Mouse (Mus musculus): ENCODE results near the gene Arhgef16. TPM values are rescaled to one million over a fixed set of nuclear protein-coding genes. Genes with fewer than 3 reads are reported as not detected.

The Arhgef16 gene
- polyA plus RNA-seq, 1 experiment from 2014 or later, result not detected

DNA sequence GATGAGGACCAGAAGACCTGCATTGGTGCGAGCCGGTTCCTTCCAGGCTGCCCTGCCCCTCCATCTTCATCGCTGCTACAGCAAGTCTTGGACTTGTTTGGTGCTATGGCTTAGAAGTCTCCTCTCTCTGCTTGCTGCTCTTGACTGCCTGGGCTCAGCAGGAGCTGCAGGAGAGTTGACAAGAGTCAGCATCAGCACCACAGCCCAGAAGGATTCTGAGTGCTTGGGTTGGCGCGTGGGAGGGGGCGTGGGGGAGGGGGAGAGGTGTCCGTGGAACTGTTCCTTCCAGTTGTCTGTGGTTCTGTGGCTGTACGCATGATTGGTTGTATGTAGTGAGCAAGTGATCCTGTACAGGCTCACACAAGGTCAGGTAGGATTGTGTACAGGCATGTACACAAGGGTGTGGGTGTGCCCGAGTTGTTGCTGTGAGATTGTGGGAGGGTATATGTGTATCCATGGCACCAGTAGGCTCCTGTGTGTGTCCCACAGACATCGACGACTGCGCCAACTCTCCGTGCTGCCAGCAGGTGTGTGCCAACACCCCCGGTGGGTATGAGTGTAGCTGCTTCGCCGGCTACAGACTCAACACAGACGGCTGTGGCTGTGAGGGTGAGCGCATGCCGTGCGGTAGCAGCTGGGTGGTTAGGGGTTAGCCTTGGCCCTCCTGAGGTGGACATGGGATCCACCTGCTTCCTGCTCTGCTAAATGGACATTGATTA is 48.8 kb downstream of the Arhgef16 start:
- 84% methylated on average over 20 of the region's 20 CpGs for WGBS (ENCODE audit: missing documents)
- no peaks in the 10 kb centered on the region for H3K36me3 ChIP-seq (ENCODE audit: inconsistent target)
- H3K4me3 ChIP-seq (ENCODE audit: inconsistent target), result no peak overlapping the region
- H3K27ac ChIP-seq, result no peak overlapping the region
- no peaks in the 10 kb centered on the region for H3K79me2 ChIP-seq (ENCODE audit: inconsistent target)

DNA sequence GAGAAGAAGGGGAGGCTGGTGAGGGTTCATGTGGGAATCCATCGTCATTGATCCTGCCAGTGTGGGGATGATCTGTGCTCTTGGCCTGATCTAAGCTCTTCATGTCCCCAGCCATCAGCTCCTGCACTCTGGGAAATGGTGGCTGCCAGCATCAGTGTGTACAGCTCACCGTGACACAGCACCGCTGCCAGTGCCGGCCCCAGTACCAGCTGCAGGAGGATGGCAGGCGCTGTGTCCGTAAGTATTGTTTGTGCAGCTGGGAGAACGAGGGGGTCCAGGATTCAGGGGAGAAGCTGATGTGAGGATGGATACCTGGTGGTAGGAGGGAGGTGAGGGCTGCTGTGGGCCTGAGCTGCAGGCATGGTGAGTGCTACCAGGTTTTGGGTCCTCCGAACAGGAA is 52.2 kb downstream of the Arhgef16 start:
- Histone ChIP-seq H3K4me3 (ENCODE audit: inconsistent target) (no peak overlapping the region), H3K36me3 (ENCODE audit: inconsistent target) (no peaks in the 10 kb centered on the region), H3K79me2 (ENCODE audit: inconsistent target) (no peaks in the 10 kb centered on the region), H3K27ac (no peak overlapping the region)
- WGBS (ENCODE audit: missing documents), result 84% methylated on average over 7 of the region's 8 CpGs

DNA sequence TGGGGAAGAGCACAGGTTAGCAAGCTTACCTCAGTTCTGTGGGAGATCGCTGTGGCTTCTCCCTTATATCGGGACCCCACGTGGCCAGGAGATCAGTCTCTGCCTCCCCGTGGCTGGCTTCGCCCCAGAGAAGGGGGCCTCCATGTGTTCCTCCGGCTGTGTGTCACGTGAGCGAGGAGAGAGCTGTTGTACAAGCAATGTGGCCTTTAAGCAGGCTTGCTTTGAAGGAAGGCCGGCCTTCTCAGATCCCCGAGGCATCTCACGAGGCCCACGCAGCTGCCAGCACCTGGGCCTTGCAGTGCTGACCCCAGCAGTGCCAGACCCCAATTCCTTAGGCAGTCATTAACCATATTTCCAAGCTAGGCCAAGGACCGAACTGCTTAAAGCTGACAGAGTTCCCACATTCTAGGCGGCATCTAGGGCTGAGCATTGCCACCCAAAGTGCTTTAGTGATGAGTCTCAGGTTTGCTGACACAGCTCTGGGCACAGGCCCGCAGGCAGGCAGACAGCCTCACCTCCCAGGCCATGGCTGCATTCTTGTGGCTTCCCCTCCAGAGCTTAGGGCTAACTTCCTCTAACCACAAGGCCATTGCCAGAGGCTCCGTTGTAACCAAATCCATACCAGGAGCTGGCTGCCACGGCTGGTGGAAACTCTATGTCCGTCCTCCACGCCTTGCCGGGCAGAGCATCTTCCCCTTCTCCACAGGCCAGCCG is 53.2 kb downstream of the Arhgef16 start:
- no peak overlapping the region for H3K27ac ChIP-seq
- WGBS (ENCODE audit: missing documents), result 60% methylated on average over 21 of the region's 21 CpGs
- H3K79me2 ChIP-seq (ENCODE audit: inconsistent target), result no peaks in the 10 kb centered on the region
- H3K36me3 ChIP-seq (ENCODE audit: inconsistent target), result no peaks in the 10 kb centered on the region
- H3K4me3 ChIP-seq (ENCODE audit: inconsistent target), result no peak overlapping the region

DNA sequence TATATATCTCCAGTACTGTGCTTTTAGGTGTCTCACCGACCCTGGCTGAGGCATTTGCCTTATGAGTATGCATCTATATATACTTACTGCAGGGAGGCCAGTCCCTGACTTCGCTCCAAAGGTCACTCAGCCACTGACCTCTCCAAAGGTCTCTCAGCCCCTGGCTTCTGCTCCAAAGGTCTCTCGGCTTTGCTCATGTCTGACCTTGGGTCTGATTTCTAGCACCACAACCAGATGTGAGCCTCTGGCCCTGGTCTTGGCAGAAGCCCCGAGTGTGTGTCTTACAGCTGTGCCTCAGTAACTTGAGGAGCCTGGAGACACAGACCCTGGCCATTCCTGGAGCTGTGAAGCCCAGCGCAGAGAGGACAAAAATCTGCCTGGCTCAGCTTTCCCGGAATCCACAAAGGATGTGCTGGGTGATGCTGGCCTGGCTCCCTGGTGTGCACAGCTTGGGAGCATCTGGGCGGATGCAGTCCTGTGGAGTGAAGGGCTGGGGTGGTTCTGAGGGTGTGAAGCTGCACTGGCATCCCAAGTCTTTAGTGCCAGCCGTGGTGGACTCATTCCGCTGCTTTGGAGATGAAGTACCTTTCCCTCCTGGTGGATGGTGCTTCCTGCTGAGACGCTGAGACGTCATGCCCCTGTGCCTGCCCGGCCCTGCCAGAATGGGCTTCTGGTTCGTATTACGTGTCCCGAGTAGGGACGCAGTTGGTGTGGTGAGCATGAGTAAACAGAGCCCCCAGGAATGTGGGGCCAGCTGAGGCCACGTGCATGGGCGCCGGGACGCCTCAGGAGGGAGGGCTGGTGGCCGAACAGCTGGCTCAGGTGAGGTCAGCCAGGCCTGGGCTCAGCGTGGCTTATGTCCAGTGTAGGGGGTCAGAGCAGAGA is 54.0 kb downstream of the Arhgef16 start:
- Histone ChIP-seq H3K79me2 (ENCODE audit: inconsistent target) (no peaks in the 10 kb centered on the region), H3K36me3 (ENCODE audit: inconsistent target) (no peaks in the 10 kb centered on the region), H3K27ac (no peak overlapping the region), H3K4me3 (ENCODE audit: inconsistent target) (no peak overlapping the region)
- WGBS (ENCODE audit: missing documents), result 87% methylated on average over 21 of the region's 22 CpGs

- Histone ChIP-seq H3K27ac (no peak overlapping the region), H3K4me3 (ENCODE audit: inconsistent target) (no peak overlapping the region), H3K79me2 (ENCODE audit: inconsistent target) (no peaks in the 10 kb centered on the region), H3K36me3 (ENCODE audit: inconsistent target) (no peaks in the 10 kb centered on the region)
- 15% methylated on average over 15 of the region's 19 CpGs for WGBS (ENCODE audit: missing documents)
These were observed 55.1 kb downstream of the Arhgef16 start for GRCm38 (mm10) chr4:154246115-154247040.

DNA sequence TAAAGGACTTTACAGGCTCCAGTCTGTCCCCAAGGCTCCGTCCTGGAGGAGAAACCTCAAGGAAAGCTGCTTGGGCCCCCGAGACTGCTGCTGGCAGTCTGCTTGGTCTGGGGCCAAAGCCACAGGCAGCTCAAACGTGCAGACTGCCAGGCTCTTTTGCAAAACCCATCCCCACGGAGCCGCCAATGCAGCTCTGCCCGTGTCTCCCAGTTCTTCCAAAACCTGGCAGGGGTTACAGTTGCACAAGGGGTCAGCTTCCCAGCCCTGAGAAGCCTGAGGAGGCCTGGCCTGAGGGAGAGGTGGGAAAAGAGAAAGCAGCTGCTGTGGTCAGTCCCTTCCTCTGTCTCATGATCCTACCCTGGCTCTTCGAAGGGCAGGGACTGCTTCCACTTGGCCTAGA is 56.1 kb downstream of the Arhgef16 start:
- 72% methylated on average over 7 of the region's 7 CpGs for WGBS (ENCODE audit: missing documents)
- Histone ChIP-seq H3K4me3 (ENCODE audit: inconsistent target) (no peak overlapping the region), H3K36me3 (ENCODE audit: inconsistent target) (no peaks in the 10 kb centered on the region), H3K79me2 (ENCODE audit: inconsistent target) (no peaks in the 10 kb centered on the region), H3K27ac (no peak overlapping the region)

- Histone ChIP-seq H3K79me2 (ENCODE audit: inconsistent target) (no peaks in the 10 kb centered on the region), H3K4me3 (ENCODE audit: inconsistent target) (no peak overlapping the region), H3K27ac (no peak overlapping the region), H3K36me3 (ENCODE audit: inconsistent target) (no peaks in the 10 kb centered on the region)
- 73% methylated on average over 11 of the region's 11 CpGs for WGBS (ENCODE audit: missing documents)
These were observed 60.9 kb downstream of the Arhgef16 start for GRCm38 (mm10) chr4:154240608-154241007.

- WGBS (ENCODE audit: missing documents), result 91% methylated on average over 8 of the region's 8 CpGs
- Histone ChIP-seq H3K79me2 (ENCODE audit: inconsistent target) (no peaks in the 10 kb centered on the region), H3K4me3 (ENCODE audit: inconsistent target) (no peak overlapping the region), H3K36me3 (ENCODE audit: inconsistent target) (no peaks in the 10 kb centered on the region), H3K27ac (no peak overlapping the region)
These were observed 62.3 kb downstream of the Arhgef16 start for GRCm38 (mm10) chr4:154239199-154239598.

DNA sequence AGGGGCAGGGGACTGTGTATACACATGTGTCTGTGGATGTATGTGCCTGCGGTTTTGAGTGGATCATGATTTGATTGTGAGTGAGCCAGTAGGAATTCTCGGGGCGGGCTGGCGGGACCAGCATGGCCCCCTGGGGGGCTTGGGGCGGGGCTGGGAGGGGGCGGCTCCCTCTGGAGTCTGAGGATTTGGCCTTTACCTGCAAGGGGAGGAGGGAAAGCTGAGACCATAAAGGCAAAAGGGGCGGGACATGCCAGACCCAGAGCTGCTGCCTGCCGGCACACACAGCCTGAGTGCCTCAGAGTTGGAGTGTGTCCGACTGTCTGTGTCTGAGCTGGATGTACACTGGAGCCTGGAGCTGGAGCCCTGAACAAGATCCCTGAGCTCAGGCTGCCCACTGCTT is 64.2 kb downstream of the Arhgef16 start:
- Histone ChIP-seq H3K27ac (no peak overlapping the region), H3K4me3 (ENCODE audit: inconsistent target) (no peak overlapping the region), H3K36me3 (ENCODE audit: inconsistent target) (no peaks in the 10 kb centered on the region), H3K79me2 (ENCODE audit: inconsistent target) (no peaks in the 10 kb centered on the region)
- WGBS (ENCODE audit: missing documents), result 44% methylated on average over 9 of the region's 9 CpGs

GRCm38 (mm10) chr4:154236893-154237292 is 64.6 kb downstream of the Arhgef16 start:
- no peak overlapping the region for H3K27ac ChIP-seq
- H3K36me3 ChIP-seq (ENCODE audit: inconsistent target), result no peaks in the 10 kb centered on the region
- no peak overlapping the region for H3K4me3 ChIP-seq (ENCODE audit: inconsistent target)
- H3K79me2 ChIP-seq (ENCODE audit: inconsistent target), result no peaks in the 10 kb centered on the region
- WGBS (ENCODE audit: missing documents), result 55% methylated on average over 10 of the region's 10 CpGs

DNA sequence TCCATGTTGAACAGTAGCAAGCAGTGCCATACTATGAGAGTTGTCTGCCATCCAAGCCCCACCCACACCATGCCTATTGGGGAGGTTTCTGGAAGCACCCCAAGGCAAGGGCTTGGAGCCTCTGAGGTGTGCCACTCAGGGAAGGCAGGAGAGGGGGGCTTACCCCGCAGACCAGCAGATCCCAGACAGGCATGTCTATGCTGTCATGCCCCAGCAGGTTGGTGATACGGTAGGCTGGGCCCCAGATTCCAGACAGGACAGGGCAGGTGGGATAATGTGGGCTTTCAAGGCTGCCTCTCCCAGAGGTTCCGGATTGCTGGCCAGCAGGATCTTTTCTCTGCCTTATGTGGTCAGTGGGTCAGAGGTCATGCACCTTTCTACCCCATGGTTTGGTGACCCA is 65.5 kb downstream of the Arhgef16 start:
- WGBS (ENCODE audit: missing documents), result 84% methylated on average over 3 of the region's 3 CpGs
- Histone ChIP-seq H3K79me2 (ENCODE audit: inconsistent target) (no peaks in the 10 kb centered on the region), H3K27ac (no peak overlapping the region), H3K36me3 (ENCODE audit: inconsistent target) (no peaks in the 10 kb centered on the region), H3K4me3 (ENCODE audit: inconsistent target) (no peak overlapping the region)

- Histone ChIP-seq H3K4me3 (ENCODE audit: inconsistent target) (no peak overlapping the region), H3K36me3 (ENCODE audit: inconsistent target) (no peaks in the 10 kb centered on the region), H3K27ac (no peak overlapping the region), H3K79me2 (ENCODE audit: inconsistent target) (no peaks in the 10 kb centered on the region)
- 84% methylated on average over 3 of the region's 4 CpGs for WGBS (ENCODE audit: missing documents)
These were observed 69.2 kb downstream of the Arhgef16 start for GRCm38 (mm10) chr4:154232295-154232694.

GRCm38 (mm10) chr4:154231380-154231779 is 70.1 kb downstream of the Arhgef16 start:
- no peak overlapping the region for H3K4me3 ChIP-seq (ENCODE audit: inconsistent target)
- no peaks in the 10 kb centered on the region for H3K36me3 ChIP-seq (ENCODE audit: inconsistent target)
- no peaks in the 10 kb centered on the region for H3K79me2 ChIP-seq (ENCODE audit: inconsistent target)
- H3K27ac ChIP-seq, result no peak overlapping the region
- WGBS (ENCODE audit: missing documents), result 74% methylated on average over 7 of the region's 7 CpGs

DNA sequence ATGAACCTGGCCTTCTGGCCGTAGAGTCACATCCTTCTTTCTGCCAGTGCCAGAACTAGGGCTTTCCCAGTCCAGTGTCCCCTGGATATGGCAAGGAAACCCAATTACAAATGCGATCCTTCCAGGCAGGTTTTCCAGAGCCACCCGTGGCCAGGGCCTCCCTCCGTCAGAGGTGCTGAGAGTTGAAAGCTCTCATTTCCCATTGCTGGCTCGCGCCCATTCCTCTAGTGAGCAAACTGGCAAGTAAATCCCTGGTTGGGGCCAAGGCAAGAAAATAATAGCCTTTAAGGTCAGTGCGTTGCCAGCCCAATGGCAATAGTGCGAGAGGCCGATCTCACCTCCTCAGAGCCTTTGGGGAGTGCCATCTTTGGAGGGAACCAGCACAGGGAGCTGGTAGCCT is 71.9 kb downstream of the Arhgef16 start:
- H3K4me3 ChIP-seq (ENCODE audit: inconsistent target), result no peak overlapping the region
- no peaks in the 10 kb centered on the region for H3K79me2 ChIP-seq (ENCODE audit: inconsistent target)
- H3K27ac ChIP-seq, result no peak overlapping the region
- 94% methylated on average over 9 of the region's 9 CpGs for WGBS (ENCODE audit: missing documents)
- no peaks in the 10 kb centered on the region for H3K36me3 ChIP-seq (ENCODE audit: inconsistent target)

All from macrophage (primary cell).